Mouse (Mus musculus) 3134 (cell line): ENCODE data around the gene Cacna1d.

ENCODE experiments used
- DNase-seq: peaks from one replicate; pipeline ENCODE4 v3.0.0-alpha.2; 2011; ENCODE audit warnings: low spot score; ENCODE audit not compliant: insufficient read length; ENCODE audit errors: extremely low read depth

The Cacna1d gene

GRCm38 (mm10) chr14:30459891-30460523 is 31.2 kb downstream of the Cacna1d start:
- peak; percentile 7 for DNase-seq

DNA sequence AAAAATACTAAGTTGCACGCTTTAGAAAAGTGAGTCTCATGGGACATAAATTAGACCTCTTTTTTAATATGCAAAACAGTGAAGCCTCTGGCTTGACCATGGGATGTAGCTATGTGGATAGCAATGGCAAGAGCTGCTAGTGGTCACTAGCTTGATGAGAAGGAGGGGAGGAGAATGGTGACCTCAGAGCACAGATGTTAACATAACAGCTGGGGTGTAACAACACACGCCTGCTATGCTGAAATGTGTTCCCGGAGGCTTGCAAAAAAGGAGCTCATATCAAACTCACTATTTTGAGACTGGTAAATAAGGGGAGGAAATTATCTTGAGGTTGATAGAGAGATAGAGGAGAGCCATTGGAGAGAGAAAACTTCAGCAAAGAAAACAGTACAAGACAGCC is 32.4 kb downstream of the Cacna1d start:
- no peak for DNase-seq

GRCm38 (mm10) chr14:30457897-30458296 is 33.4 kb downstream of the Cacna1d start:
- DNase-seq: no peak

DNA sequence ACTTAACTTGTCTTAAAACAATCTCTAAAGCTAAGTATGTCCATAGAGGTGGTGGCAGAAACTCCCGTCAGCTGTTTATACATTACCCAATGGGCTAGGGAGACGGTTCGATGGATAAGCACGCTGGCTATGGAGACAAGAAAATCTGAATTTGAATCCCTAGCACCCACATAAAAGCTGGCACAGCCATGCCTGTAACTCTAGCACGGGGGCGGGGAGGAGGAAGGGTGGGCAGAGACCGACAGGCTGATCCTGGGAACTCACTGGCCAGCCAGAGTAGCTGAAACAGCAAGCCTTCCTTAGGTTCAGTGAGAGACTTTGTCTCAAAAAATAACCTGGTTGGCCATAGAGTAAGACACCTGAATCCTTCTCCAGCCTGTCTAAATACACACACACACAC is 33.8 kb downstream of the Cacna1d start:
- no peak for DNase-seq

DNA sequence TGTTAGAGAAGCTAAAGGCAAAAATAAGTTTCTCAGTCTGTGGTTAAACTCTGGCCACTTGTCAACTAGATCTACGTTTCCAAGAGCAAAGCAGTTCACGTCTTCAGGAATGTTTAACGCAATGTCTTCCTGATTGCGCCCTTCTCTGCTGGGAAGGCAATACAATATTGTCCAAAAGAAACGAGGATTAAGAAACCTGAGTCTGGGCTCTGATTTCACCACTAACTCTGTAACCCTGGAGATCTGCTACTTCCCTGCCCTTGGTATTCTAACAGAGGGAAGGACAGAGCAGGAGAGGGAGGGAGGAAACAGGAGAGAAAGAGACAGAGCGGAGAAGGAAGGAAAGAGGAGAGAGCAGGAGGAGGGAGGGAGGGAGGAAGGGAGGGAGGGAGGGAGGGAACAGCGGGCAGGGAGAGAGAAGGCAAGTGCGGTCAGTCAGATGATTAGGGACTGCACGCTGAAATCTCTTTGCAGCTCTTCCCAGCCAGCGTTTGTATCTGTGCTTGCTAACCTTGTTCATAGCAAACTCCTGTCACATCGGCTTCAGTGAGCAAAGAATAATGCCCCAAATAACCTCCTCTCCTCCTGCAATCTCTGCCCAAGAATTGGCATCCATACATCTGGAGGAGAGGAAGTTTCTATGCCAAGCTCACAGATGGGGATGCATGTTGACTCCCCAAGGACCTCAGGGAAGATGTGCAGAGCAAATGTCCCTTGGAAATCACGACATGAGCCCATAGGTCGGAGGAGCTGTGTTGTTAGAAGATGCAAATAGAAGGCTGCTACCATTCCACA is 35.3 kb downstream of the Cacna1d start:
- DNase-seq: no peak

GRCm38 (mm10) chr14:30439915-30440314 is 51.3 kb downstream of the Cacna1d start:
- no peak for DNase-seq

DNA sequence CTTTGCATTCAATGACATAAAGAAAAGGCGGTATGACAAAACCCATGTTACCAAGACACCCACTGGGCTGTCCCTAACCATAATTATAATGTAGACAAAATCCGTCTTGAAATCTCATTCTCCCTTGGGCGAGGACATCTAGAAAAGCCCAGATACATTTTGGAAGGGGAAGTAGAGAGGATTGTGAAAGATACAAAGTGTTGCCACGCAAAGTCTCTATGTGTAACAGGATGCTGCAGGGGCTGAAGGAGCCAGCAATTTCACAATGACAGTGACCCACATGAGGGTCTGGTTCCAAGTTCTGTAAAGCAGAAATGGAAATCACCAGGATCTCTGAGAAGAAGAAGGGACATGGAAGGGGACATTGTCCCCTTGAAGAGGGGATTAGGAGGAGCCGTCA is 55.9 kb downstream of the Cacna1d start:
- no peak for DNase-seq

DNA sequence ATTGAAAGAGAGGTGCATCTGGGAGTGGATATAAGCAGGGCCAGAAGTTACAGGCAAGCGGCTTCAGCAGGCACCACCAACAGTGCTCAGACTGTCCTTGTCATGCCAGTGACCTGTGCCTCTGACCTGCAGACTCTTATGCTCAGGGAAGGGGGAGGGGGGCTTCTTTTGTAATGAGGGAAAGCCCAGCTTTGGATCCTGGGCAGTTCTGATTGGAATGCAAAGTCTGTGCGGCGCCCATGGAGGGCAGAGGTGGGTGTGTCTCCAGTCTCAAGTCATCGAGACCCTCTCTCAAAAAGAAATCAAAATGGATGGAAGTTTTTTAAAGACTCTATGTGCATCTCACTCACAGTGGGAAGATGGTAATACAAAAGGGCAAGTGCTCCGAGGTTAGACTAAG is 60.8 kb downstream of the Cacna1d start:
- no peak for DNase-seq

DNA sequence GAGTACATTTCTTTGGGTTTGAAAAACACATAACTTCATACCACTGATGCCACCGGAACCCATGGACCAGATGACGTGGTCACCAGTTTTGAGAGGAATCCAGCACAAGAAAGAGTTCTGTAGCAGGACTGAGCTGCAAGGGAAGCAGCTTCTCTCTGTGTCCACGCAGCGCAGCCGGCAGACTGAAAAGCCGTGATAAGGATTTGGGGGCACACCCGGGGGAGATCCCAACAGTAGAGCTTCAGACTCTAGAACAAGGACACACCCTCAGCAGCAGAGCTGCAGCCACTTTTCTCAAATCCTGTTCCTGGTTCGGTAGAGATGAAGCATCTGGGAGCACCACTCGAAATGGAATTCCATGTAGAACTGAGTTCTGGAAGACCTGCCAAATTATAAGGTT is 61.2 kb downstream of the Cacna1d start:
- no peak for DNase-seq

- no peak for DNase-seq
Observed at GRCm38 (mm10) chr14:30429606-30430005, 61.6 kb downstream of the Cacna1d start.

- no peak for DNase-seq
Observed at GRCm38 (mm10) chr14:30428757-30429156, 62.5 kb downstream of the Cacna1d start.

DNA sequence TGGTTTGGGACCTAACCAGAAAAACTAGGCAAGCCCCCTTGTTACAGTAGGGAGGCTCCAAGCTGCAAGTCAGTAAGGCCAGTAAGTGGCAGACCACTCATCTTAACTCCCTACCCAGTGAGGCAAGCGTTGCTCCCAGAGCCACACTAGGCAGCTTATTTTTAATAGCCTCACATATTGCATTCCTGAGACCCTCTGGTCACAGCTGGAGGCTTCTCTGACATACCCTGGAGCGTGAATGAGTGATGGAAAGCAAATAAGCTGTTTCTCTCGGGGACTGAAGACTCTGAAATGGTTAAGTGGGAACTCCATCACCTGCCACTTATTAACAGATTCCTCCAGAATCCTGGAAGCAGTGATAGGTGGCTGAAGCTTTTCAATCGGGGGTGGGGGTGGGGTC is 65.4 kb downstream of the Cacna1d start:
- no peak for DNase-seq

- DNase-seq: no peak
Observed at GRCm38 (mm10) chr14:30425175-30425574, 66.1 kb downstream of the Cacna1d start.

DNA sequence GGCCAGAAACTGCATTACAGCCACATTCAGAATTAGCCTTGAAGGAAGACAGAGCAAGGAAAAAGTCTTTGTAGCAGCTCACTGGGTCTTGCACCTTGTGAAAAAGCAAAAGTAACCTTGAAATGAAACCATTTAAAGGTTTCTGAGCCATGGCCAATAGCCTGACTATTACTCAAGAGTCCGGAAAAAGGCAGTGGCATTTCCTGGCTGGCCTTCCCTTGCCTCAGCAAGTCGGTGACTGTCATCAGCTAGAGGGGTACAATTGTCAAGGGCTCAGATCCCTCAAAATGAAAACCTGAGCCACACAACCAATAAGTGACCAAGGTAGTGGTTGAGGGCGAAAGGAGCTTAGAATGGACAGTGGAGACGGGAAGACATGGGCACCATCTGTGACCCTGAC is 66.6 kb downstream of the Cacna1d start:
- DNase-seq: no peak

DNA sequence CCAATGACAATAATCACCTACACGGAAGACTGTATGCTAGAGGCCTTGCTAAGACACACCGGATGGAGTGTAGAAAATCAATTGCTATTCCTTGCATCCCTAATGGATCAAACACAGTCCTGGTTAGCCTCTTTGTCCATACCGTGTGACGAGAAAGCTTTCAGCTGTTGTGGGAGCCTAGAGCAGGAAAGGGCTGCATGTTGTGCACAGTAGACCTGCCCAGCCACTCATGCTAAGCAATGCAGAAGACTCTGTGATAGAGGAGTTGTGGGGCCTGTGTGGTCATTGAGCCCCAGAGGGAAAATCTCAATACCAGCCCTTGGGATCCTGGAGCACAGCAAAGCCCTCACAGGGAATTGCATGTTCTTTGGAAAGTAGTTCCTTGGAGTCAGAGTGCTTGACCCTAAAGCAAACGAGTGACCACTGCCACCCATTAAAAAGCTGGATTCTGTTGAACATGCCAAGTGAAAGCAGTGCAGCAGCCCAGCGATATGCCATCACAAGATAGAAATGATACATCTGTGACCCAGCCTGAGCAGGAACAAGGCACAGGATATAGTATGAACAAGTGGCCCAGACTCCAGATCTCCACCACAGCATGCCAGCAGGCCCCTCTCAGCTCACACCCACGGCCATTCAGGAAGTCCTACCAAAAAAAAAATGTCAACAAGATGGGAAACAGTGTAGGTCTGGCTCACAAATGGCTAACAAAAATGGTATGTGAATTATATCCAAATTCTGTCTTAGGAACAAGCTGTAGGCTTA is 68.7 kb downstream of the Cacna1d start:
- DNase-seq: no peak

- no peak for DNase-seq
Observed at GRCm38 (mm10) chr14:30419458-30419857, 71.8 kb downstream of the Cacna1d start.

GRCm38 (mm10) chr14:30419046-30419445 is 72.2 kb downstream of the Cacna1d start:
- DNase-seq: no peak

DNA sequence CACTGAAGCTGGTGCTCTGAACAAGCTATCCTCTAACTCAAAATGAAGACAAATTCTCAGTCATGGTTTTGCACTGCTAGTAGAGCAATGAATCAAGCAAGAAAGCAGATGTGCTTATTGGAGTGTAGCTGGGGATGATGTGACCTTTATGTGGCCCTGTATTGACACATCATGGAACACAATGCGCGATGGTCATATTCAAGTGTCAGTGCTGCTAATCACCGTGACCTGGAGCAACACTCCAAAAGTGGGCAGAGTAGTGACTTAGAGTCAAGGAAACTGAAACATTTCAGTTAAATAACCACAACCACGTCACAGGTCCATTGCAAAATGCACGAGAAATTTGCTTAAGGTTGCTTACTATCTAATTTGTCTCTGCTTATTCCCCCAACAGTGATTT is 75.4 kb downstream of the Cacna1d start:
- no peak for DNase-seq

- DNase-seq: no peak
Observed at GRCm38 (mm10) chr14:30414131-30414530, 77.1 kb downstream of the Cacna1d start.

GRCm38 (mm10) chr14:30409331-30409730 is 81.9 kb downstream of the Cacna1d start:
- no peak for DNase-seq

- no peak for DNase-seq
Observed at GRCm38 (mm10) chr14:30405456-30406225, 85.6 kb downstream of the Cacna1d start.
